Mouse (Mus musculus) ES-E14 (cell line): ENCODE results near the gene Akr1c12. TPM values are rescaled to one million over a fixed set of nuclear protein-coding genes. Genes with fewer than 3 reads are reported as not detected.
"Not testable (repeated sequence)": the region's sequence is repeated elsewhere in the genome, so short reads cannot be mapped to it uniquely, and the experiment has no call there.

ENCODE experiments used
- DNase-seq: peaks from one replicate; pipeline ENCODE4 v3.0.0-alpha.2; 2013; ENCODE audit warnings: low read depth, low spot score
- H3K27ac ChIP-seq: 2 replicates; pipeline ENCODE4 v1.5.1; 2012; ENCODE audit warnings: low read depth, mild to moderate bottlenecking, low read length, moderate library complexity, mixed read lengths; ENCODE audit not compliant: poor library complexity, insufficient read depth, severe bottlenecking
- H3K36me3 ChIP-seq: 2 replicates; pipeline ENCODE4 v1.6.1; 2012; ENCODE audit warnings: mild to moderate bottlenecking, low read length, moderate library complexity, mixed read lengths; ENCODE audit not compliant: control insufficient read depth, poor library complexity, insufficient read depth, severe bottlenecking
- H3K4me1 ChIP-seq, 2 experiments: fragments of 150-350 bp in 1 of 2; sonication (generic) in 1 of 2; 2 replicates each; pipeline ENCODE4 v1.6.1; 2012; ENCODE audit warnings: low read length in 2 of 2, mild to moderate bottlenecking in 1 of 2, mixed read lengths in 1 of 2; ENCODE audit not compliant: control insufficient read depth in 2 of 2, insufficient read depth in 2 of 2, poor library complexity in 1 of 2
- H3K4me3 ChIP-seq, 2 experiments: fragments of 150-350 bp in 1 of 2; sonication (generic) in 1 of 2; 2 replicates each; pipeline ENCODE4 v1.5.1; 2012; ENCODE audit warnings: low read length in 2 of 2, low read depth in 1 of 2, mild to moderate bottlenecking in 1 of 2, mixed read lengths in 1 of 2; ENCODE audit not compliant: insufficient read depth in 1 of 2, poor library complexity in 1 of 2, severe bottlenecking in 1 of 2
- H3K9ac ChIP-seq: 2 replicates; pipeline ENCODE4 v1.6.1; 2012; ENCODE audit warnings: low read depth, mild to moderate bottlenecking, low read length, mixed read lengths; ENCODE audit not compliant: poor library complexity, insufficient read depth, severe bottlenecking
- H3K9me3 ChIP-seq: fragments of 150-350 bp; sonication (generic); 2 replicates; pipeline ENCODE4 v1.6.1; 2012; ENCODE audit warnings: low read depth, mild to moderate bottlenecking, low read length; ENCODE audit not compliant: control insufficient read depth, insufficient read depth
- CHD2 ChIP-seq: IDR thresholded peaks from 2 replicates; pipeline ENCODE4 v1.6.1; 2014; ENCODE audit warnings: mild to moderate bottlenecking, low read depth, low read length, inconsistent platforms
- HCFC1 ChIP-seq: IDR thresholded peaks from 2 replicates; pipeline ENCODE4 v1.6.1; 2012; ENCODE audit warnings: low read length, inconsistent platforms, borderline replicate concordance; ENCODE audit not compliant: insufficient read depth
- MAFK ChIP-seq: IDR thresholded peaks from 2 replicates; pipeline ENCODE4 v1.6.1; 2014; ENCODE audit warnings: mild to moderate bottlenecking, low read depth, low read length, inconsistent platforms; ENCODE audit not compliant: insufficient read depth
- ZC3H11A ChIP-seq: IDR thresholded peaks from 2 replicates; pipeline ENCODE4 v1.6.1; 2012; ENCODE audit warnings: low read depth, mild to moderate bottlenecking, inconsistent platforms, low read length, borderline replicate concordance
- ZNF384 ChIP-seq: IDR thresholded peaks from 2 replicates; pipeline ENCODE4 v1.6.1; 2012; ENCODE audit warnings: low read depth, low read length, inconsistent platforms
- in situ Hi-C, 2 experiments: fragments of 600-800 bp; cut with MboI; formaldehyde crosslinking; loops; one replicate each; pipeline ENCODE4 v1.15.1; 2025; ENCODE audit warnings: low sequenced_read_pairs in 2 of 2, inconsistent platforms in 1 of 2; ENCODE audit not compliant: unreplicated experiment in 2 of 2
- total RNA-seq: library from RNA; depleted of rRNA; stranded (reverse); fragments of 300-350 nt; gene quantifications from 2 replicates; pipeline ENCODE4 v1.2.3, GENCODE M21; 2012

Akr1c12 gene
- total RNA-seq, 1 experiment = 0.76 TPM

DNA sequence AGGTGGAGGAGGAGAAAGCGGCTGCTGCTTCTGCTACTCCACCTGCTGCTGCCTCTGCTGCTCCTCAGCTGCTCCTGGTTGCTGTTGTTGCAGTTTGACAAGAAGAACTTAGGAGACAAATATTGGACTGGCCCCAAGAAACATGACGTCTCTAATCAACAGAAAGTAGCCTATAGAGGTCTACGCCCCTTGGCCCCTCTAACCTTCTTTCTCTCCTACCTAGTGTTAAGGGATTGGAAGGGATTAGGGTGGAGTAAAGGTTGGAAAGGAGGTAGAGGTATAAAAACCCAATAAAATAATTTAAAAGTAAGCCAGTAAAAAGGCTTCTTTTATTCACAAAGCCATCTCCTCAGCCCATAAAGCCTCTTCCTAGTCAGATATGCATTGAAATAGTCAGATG is 14.6 kb downstream of the Akr1c12 start:
- H3K4me1 ChIP-seq = no peaks in the 10 kb centered on the region
- no peak overlapping the region for H3K4me3 ChIP-seq
- TF ChIP-seq ZC3H11A (no peak), MAFK (no peak), HCFC1 (no peak), CHD2 (no peak), ZNF384 (no peak)
- in situ Hi-C loops = no loop called here
- H3K9me3 ChIP-seq = no peaks in the 10 kb centered on the region
- no peak for DNase-seq
- H3K36me3 ChIP-seq = no peaks in the 10 kb centered on the region
- no peak overlapping the region for H3K27ac ChIP-seq
- H3K9ac ChIP-seq = no peak overlapping the region

DNA sequence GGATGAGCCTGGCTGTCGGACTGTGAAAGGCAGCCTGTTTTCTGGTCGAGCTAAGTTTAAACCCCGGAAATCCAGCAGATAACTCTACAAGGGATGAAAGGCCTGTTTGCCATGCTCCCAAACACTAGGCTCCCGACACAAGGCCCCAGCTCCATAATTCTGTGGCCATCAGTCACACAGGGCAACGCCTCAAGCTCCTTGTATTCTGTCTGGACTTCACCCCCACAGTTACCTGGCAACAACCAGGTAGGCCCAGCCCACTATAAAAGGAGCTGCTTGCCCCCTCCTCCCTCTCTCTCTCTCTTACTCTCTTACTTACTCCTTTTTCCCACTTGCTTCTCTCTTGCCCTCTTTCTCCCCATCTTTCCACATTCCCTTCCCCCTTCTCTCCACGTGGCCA is 21.9 kb downstream of the Akr1c12 start:
- Histone ChIP-seq H3K4me1 (no peaks in the 10 kb centered on the region), H3K27ac (no peak overlapping the region), H3K36me3 (no peaks in the 10 kb centered on the region), H3K9ac (no peak overlapping the region), H3K9me3 (no peaks in the 10 kb centered on the region), H3K4me3 (no peak overlapping the region)
- TF ChIP-seq HCFC1 (no peak), CHD2 (no peak), MAFK (no peak), ZC3H11A (no peak), ZNF384 (no peak)
- DNase-seq = no peak
- in situ Hi-C loops = no loop called here

DNA sequence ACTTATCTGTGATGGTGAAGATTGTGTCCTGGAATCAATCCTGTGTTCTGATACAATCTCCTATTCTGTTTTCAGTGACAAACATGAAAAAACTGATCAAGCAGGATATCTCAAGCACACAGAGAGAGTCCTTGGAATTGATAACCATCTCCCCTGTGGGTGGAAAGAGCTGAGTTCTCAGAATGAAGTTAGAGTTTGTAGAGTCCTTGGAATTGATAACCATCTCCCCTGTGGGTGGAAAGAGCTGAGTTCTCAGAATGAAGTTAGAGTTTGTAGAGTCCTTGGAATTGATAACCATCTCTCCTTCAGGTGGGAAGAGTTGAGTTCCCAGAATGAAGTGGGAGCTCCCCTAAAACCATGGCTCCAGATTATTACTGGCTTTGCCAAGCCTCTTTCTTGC is 22.3 kb downstream of the Akr1c12 start:
- H3K36me3 ChIP-seq, H3K4me1 ChIP-seq, in situ Hi-C loops, DNase-seq, H3K27ac ChIP-seq, H3K9me3 ChIP-seq, H3K4me3 ChIP-seq, H3K9ac ChIP-seq: not testable (repeated sequence)

DNA sequence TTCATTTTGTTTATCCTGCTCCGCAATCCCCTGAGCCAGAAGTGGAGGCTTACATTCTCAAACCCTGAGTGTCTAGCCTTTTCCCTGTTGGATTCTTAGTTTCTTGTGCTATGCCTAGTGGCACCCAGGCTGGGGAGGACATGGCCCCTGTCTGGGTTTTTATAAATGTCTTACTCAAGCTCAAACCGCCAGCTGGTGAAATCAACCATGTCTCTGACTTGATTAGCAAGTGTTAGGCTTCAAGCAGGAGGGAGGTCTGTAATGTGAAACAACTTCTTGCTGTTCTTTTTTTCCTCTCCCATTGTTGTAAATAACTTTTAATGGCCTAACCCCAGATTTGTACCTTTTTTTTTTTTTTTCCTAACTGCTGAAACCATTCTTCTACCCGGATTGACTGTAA is 29.9 kb downstream of the Akr1c12 start:
- Histone ChIP-seq H3K36me3 (no peaks in the 10 kb centered on the region), H3K9me3 (no peaks in the 10 kb centered on the region), H3K27ac (no peak overlapping the region), H3K4me3 (0 out of 4 replicates have a peak overlapping the region, but pooled peaks of 1 of the 2 experiments have one; percentile 24), H3K9ac (no peak overlapping the region), H3K4me1 (peaks cover 9 to 10% of the 10 kb centered on the region in 2 experiments)
- no peak for TF ChIP-seq HCFC1
- TF ChIP-seq ZNF384 = peak; percentile 60
- TF ChIP-seq ZC3H11A = no peak
- no peak for TF ChIP-seq MAFK
- in situ Hi-C loops = no loop called here
- no peak for DNase-seq

DNA sequence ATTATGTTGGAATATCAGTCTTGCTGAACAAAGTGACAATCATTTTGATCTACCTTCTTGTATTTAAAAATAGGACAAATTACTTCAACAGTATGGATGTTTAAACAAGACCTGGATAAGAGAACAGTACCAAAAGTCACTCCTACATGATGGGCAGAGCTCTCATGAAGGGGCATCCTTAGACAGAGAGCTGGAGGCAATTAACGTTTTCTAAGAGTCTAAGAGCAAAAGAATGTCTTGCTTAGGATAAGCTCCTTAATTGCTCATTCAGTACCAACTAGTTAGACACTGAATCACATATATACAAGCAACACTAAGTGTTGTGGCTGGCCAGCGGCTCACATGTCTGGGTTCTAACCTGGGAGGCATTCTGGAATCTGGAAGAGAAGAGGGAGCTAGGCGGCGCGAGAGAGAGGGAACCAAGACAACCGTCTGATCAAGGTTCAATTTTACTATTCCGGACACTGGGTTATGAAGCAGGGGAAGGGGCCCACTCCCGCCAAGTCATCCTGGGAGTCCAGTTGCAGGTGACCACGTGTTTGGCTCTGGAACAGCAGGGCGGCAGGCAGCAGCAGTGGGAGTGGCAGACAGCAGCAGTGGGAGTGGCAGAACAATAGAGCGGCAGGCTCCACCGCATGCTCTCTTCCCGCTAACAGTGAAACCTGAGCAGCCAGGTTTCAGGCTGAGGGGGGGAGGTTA is 34.2 kb downstream of the Akr1c12 start:
- no peaks in the 10 kb centered on the region for H3K9me3 ChIP-seq
- peak overlapping the region; percentile 64; the same call in 1 of the 2 replicates for H3K9ac ChIP-seq
- H3K27ac ChIP-seq = peak overlapping the region; percentile 70; the same call in 1 of the 2 replicates
- H3K4me3 ChIP-seq = no peak overlapping the region; a peak in 1 of 4 replicates
- peaks cover 9 to 10% of the 10 kb centered on the region in 2 experiments for H3K4me1 ChIP-seq
- in situ Hi-C loops = no loop called here
- DNase-seq = peak; percentile 43
- no peaks in the 10 kb centered on the region for H3K36me3 ChIP-seq
- TF ChIP-seq HCFC1 (no peak), CHD2 (no peak), ZC3H11A (no peak), MAFK (0 out of 2 replicates have a peak, but pooled peaks have one; percentile 17), ZNF384 (no peak)
